Mouse (Mus musculus) colon, adult 2 months (tissue): ENCODE measurements around the gene Pdzk1. TPM values are rescaled to one million over a fixed set of nuclear protein-coding genes. Genes with fewer than 3 reads are reported as not detected.

ENCODE experiments used
- polyA plus RNA-seq: library from polyadenylated mRNA; depleted of rRNA; stranded (reverse); fragments of >200 nt; gene quantifications from 2 replicates; pipeline ENCODE4 v1.2.3, GENCODE M21; 2012; rRNA removed

The Pdzk1 gene
- polyA plus RNA-seq, result 0.07 TPM in 1 of 2 replicates, not detected in the other

GRCm38 (mm10) chr3:96828984-96829383 lies at the start of gene Pdzk1, which contains the start of gene Cd160:
TSS of gene Pdzk1 (plus strand) at chr3:96829284.
TSS of gene Cd160 (minus strand) at chr3:96829351.

GRCm38 (mm10) chr3:96904393-96904792 lies 75.3 kb downstream of the Pdzk1 start, which contains the start of gene Gja5:
TSS of gene Gja5 (plus strand) at chr3:96904693.

GRCm38 (mm10) chr3:96904851-96905541 lies 75.9 kb downstream of the Pdzk1 start, which contains the start of gene Gpr89:
TSS of gene Gpr89 (minus strand) at chr3:96905346.

Other genes starting within 250 kb of the Pdzk1 start
- 9.1 and 11.7 TPM in 2 replicates for gene Polr3gl, start 235.1 kb upstream of the Pdzk1 start, polyA plus RNA-seq
- 1.2 and 1.3 TPM in 2 replicates for gene Ankrd34a, start 232.6 kb upstream of the Pdzk1 start, polyA plus RNA-seq
- 7.5 and 10.4 TPM in 2 replicates for gene Lix1l, start 228.1 kb upstream of the Pdzk1 start, polyA plus RNA-seq
- 2.7 and 4.0 TPM in 2 replicates for gene Rbm8a, start 199.4 kb upstream of the Pdzk1 start, polyA plus RNA-seq
- 18.8 and 27.0 TPM in 2 replicates for gene Pex11b, start 193.9 kb upstream of the Pdzk1 start, polyA plus RNA-seq
- gene Gm42957, start 193.8 kb upstream of the Pdzk1 start, polyA plus RNA-seq, result 0.05 TPM in 1 of 2 replicates, not detected in the other
- gene Itga10, start 183.7 kb upstream of the Pdzk1 start, polyA plus RNA-seq, result 1.1 TPM in 2 replicates
- 1.4 and 1.9 TPM in 2 replicates for gene Ankrd35, start 159.2 kb upstream of the Pdzk1 start, polyA plus RNA-seq
- 30.6 and 41.0 TPM in 2 replicates for gene Pias3, start 132.9 kb upstream of the Pdzk1 start, polyA plus RNA-seq
- gene Nudt17, start 120.7 kb upstream of the Pdzk1 start, polyA plus RNA-seq, result 3.1 and 4.0 TPM in 2 replicates
- gene Polr3c, start 101.7 kb upstream of the Pdzk1 start, polyA plus RNA-seq, result 28.4 and 31.5 TPM in 2 replicates
- 12.9 and 14.1 TPM in 2 replicates for gene Rnf115, start 101.6 kb upstream of the Pdzk1 start, polyA plus RNA-seq
- gene Cd160, start 67 bp downstream of the Pdzk1 start, polyA plus RNA-seq, result 0.30 and 0.44 TPM in 2 replicates
- 1.6 and 2.5 TPM in 2 replicates for gene Gja5, start 75.4 kb downstream of the Pdzk1 start, polyA plus RNA-seq
- gene Gpr89, start 76.1 kb downstream of the Pdzk1 start, polyA plus RNA-seq, result 13.7 and 20.7 TPM in 2 replicates
- not detected in 2 replicates for gene Gja8, start 96.7 kb downstream of the Pdzk1 start, polyA plus RNA-seq